24 mouse cellular contexts compared by ENCODE assay signal in genomic region chr14:11620314-11620713, GRCm38 (mm10).
DNase-seq lines count a peak whose midpoint lies in the region; ATAC-seq and TF ChIP-seq lines count a peak whose summit lies in the region.
"Had no signal": no experiment of that assay in that cellular context is flagged by ENCODE, and none has a peak within 500 bp of the region (broad histone marks: within the 10 kb centered on the region; RNA-seq: fewer than 3 reads in every experiment).

No protein-coding gene starts in this region.

- DNase-seq in forebrain, embryonic 10.5 days (ENCODE audit: extremely low spot score, low spot score), result no peak
- no peak for DNase-seq in embryonic facial prominence, embryonic 10.5 days (ENCODE audit: low spot score)
- no peak for DNase-seq in cerebellum, adult 9-10 months
- DNase-seq in frontal cortex, postnatal 14 days (ENCODE audit: low spot score in 2 of 2), result no peak
- DNase-seq: adrenal gland, adult 8-10 months; adrenal gland, postnatal 25 days; cerebellum, adult 11-12 months; cerebellum, adult 8-10 months; cerebellum, postnatal 14 days; gastrocnemius, postnatal 25 days; heart, adult 2 months; heart, postnatal 14 days; heart, postnatal 4 days had no signal

- no peak overlapping the region for H3K4me3 ChIP-seq in forebrain, embryonic 10.5 days
- H3K4me3 ChIP-seq in forebrain, embryonic 13.5 days, result no peak overlapping the region
- no peak overlapping the region for H3K4me3 ChIP-seq in ES-Bruce4 (ENCODE audit: low read depth, low read length)
- no peak overlapping the region for H3K4me3 ChIP-seq in embryonic facial prominence, embryonic 10.5 days
- H3K4me3 ChIP-seq: embryonic facial prominence, embryonic 12.5 days; embryonic facial prominence, embryonic 15.5 days; forebrain, embryonic 12.5 days; heart, adult 2 months; heart, embryonic 10.5 days; heart, embryonic 13.5 days had no signal

- no peaks in the 10 kb centered on the region for H3K36me3 ChIP-seq in forebrain, embryonic 10.5 days (replicated peaks)
- H3K36me3 ChIP-seq in forebrain, embryonic 13.5 days (ENCODE audit: poor library complexity, severe bottlenecking), result no peaks in the 10 kb centered on the region
- no peaks in the 10 kb centered on the region for H3K36me3 ChIP-seq in ES-Bruce4 (ENCODE audit: control insufficient read depth, insufficient read depth, low read length, poor library complexity, severe bottlenecking)
- H3K36me3 ChIP-seq in embryonic facial prominence, embryonic 10.5 days (replicated peaks), result no peaks in the 10 kb centered on the region
- H3K36me3 ChIP-seq: embryonic facial prominence, embryonic 12.5 days; embryonic facial prominence, embryonic 15.5 days; forebrain, embryonic 12.5 days; heart, embryonic 10.5 days; heart, embryonic 13.5 days had no signal

- H3K4me2 ChIP-seq in forebrain, embryonic 13.5 days, result no peak overlapping the region
- H3K4me2 ChIP-seq: embryonic facial prominence, embryonic 12.5 days; embryonic facial prominence, embryonic 15.5 days; forebrain, embryonic 12.5 days; heart, embryonic 13.5 days; hindbrain, embryonic 14.5 days had no signal

- peak; percentile 76; the same call in 1 of the 2 replicates for TF ChIP-seq EP300 in ES-Bruce4 (IDR thresholded peaks at IDR 0.05; ENCODE audit: insufficient read depth, low read depth, low read length)

- no peak overlapping the region for H3K9ac ChIP-seq in forebrain, embryonic 13.5 days
- no peak overlapping the region for H3K9ac ChIP-seq in ES-Bruce4 (ENCODE audit: low read depth, poor library complexity, severe bottlenecking)
- H3K9ac ChIP-seq: embryonic facial prominence, embryonic 12.5 days; embryonic facial prominence, embryonic 15.5 days; forebrain, embryonic 12.5 days; heart, embryonic 13.5 days; hindbrain, embryonic 14.5 days had no signal

- WGBS in forebrain, embryonic 10.5 days, result 66% methylated on average over 6 of the region's 6 CpGs
- WGBS in forebrain, embryonic 13.5 days, result 74% methylated on average over 6 of the region's 6 CpGs
- 47% methylated on average over 6 of the region's 6 CpGs for WGBS in embryonic facial prominence, embryonic 10.5 days

- TF ChIP-seq POLR2A in ES-Bruce4 (IDR thresholded peaks at IDR 0.05; ENCODE audit: insufficient read depth, low read length), result no peak

- no peaks in the 10 kb centered on the region for H3K9me3 ChIP-seq in forebrain, embryonic 10.5 days
- H3K9me3 ChIP-seq in forebrain, embryonic 13.5 days (replicated peaks), result no peaks in the 10 kb centered on the region
- H3K9me3 ChIP-seq in ES-Bruce4 (replicated peaks; ENCODE audit: control insufficient read depth, insufficient read depth, low read length, poor library complexity, severe bottlenecking), result no peaks in the 10 kb centered on the region
- H3K9me3 ChIP-seq in embryonic facial prominence, embryonic 10.5 days, result no peaks in the 10 kb centered on the region
- H3K9me3 ChIP-seq: embryonic facial prominence, embryonic 12.5 days; embryonic facial prominence, embryonic 15.5 days; forebrain, embryonic 12.5 days; heart, embryonic 10.5 days; heart, embryonic 13.5 days had no signal

- 0 out of 2 replicates have a peak overlapping the region, but pooled peaks have one; percentile 8 for H3K27ac ChIP-seq in forebrain, embryonic 10.5 days
- H3K27ac ChIP-seq in forebrain, embryonic 13.5 days, result no peak overlapping the region
- H3K27ac ChIP-seq in ES-Bruce4 (ENCODE audit: insufficient read depth, low read length), result peak overlapping the region; percentile 71
- H3K27ac ChIP-seq in embryonic facial prominence, embryonic 10.5 days (replicated peaks), result peak overlapping the region; percentile 66
- H3K27ac ChIP-seq: embryonic facial prominence, embryonic 15.5 days; forebrain, embryonic 12.5 days; heart, adult 2 months; heart, embryonic 10.5 days; heart, embryonic 13.5 days; hindbrain, postnatal 0 days had no signal

- H3K4me1 ChIP-seq in forebrain, embryonic 10.5 days, result peaks cover 53% of the 10 kb centered on the region
- peaks cover 17% of the 10 kb centered on the region for H3K4me1 ChIP-seq in forebrain, embryonic 13.5 days
- peaks cover 14% of the 10 kb centered on the region for H3K4me1 ChIP-seq in ES-Bruce4 (ENCODE audit: control insufficient read depth, insufficient read depth, low read length)
- H3K4me1 ChIP-seq in embryonic facial prominence, embryonic 10.5 days, result peaks cover 68% of the 10 kb centered on the region

- no peaks in the 10 kb centered on the region for H3K27me3 ChIP-seq in forebrain, embryonic 10.5 days (ENCODE audit: poor library complexity, severe bottlenecking)
- H3K27me3 ChIP-seq in forebrain, embryonic 13.5 days, result no peaks in the 10 kb centered on the region
- no peaks in the 10 kb centered on the region for H3K27me3 ChIP-seq in ES-Bruce4 (ENCODE audit: control insufficient read depth, insufficient read depth, low read length, poor library complexity, severe bottlenecking)
- no peaks in the 10 kb centered on the region for H3K27me3 ChIP-seq in embryonic facial prominence, embryonic 10.5 days (replicated peaks; ENCODE audit: low read depth, poor library complexity, severe bottlenecking)
- H3K27me3 ChIP-seq: embryonic facial prominence, embryonic 12.5 days; embryonic facial prominence, embryonic 15.5 days; forebrain, embryonic 12.5 days; heart, embryonic 13.5 days had no signal

- TF ChIP-seq CTCF in ES-Bruce4 (IDR thresholded peaks at IDR 0.05; ENCODE audit: low read depth, low read length), result no peak

- ATAC-seq in forebrain, embryonic 13.5 days, result no peak
- ATAC-seq: activated CD4-positive, CD25-positive, alpha-beta regulatory T cell, adult 4 months; hindbrain, postnatal 0 days; inflammation-experienced regulatory T-cells, adult 6 months had no signal
